Mouse (Mus musculus) E14TG2a.4 (cell line): ENCODE measurements around the gene Trmt10c.

Source experiments
- CTCF ChIP-seq: conservative IDR thresholded peaks from 2 replicates; pipeline ENCODE4 v1.5.1; 2014; ENCODE audit warnings: low read length
- NANOG ChIP-seq: IDR thresholded peaks from 2 replicates; pipeline ENCODE4 v1.6.1; 2014; ENCODE audit warnings: borderline replicate concordance, low read length, mixed read lengths
- POU5F1 ChIP-seq: IDR thresholded peaks from 2 replicates; pipeline ENCODE4 v1.6.1; 2014; ENCODE audit warnings: low read length, borderline replicate concordance

GRCm38 (mm10) chr16:56038090-56038489 lies 471 bp upstream of the Trmt10c start:
- TF ChIP-seq CTCF, result no peak
- no peak for TF ChIP-seq POU5F1
- no peak for TF ChIP-seq NANOG
